8 mouse cellular contexts compared by ENCODE assay signal in the genomic region with DNA sequence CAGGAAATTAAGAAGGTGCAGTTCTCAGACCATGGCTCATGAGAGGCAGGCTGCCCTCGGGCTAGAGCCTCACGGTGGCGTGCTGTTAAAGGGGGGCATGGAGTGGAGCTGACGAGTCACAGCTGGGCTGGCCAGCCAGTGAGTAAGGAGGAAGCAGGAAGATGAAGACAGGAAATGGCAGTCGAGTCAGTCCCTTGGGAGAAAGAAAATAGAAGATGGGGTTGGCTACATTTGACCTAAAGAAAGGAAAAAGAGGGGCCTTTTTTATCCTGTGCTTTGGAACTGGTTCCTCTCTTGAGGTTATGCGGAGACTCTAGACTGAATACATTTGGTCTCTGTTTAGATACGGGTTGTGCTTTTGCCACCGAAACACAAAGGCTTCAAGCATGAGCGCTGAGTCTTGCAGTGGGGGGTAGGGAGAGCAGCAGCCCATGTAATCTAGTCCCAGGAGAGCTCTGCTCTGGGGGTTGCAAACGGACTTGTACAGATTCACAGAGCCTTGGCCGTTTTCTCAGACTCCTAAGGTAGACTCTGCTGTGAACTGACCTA. TPM values are rescaled to one million over a fixed set of nuclear protein-coding genes. Genes with fewer than 3 reads are reported as not detected.
DNase-seq lines count a peak whose midpoint lies in the region; ATAC-seq and TF ChIP-seq lines count a peak whose summit lies in the region.

No protein-coding gene starts in this region.

- peak; percentile 9; the same call in 1 of the 2 replicates for ATAC-seq in neural tube, embryonic 14.5 days (ENCODE audit: low read depth)
- ATAC-seq in neural tube, embryonic 15.5 days (ENCODE audit: low FRiP score) = no peak
- 0 out of 2 replicates have a peak, but pooled peaks have one; percentile 36 for ATAC-seq in heart, postnatal 0 days (ENCODE audit: insufficient read depth, low read depth)
- ATAC-seq in liver, postnatal 0 days = peak; percentile 72

- H3K36me3 ChIP-seq in neural tube, embryonic 14.5 days (ENCODE audit: control insufficient read depth, insufficient read depth, low read length) = no peaks in the 10 kb centered on the region
- no peaks in the 10 kb centered on the region for H3K36me3 ChIP-seq in neural tube, embryonic 15.5 days
- H3K36me3 ChIP-seq in heart, postnatal 0 days (replicated peaks; ENCODE audit: control insufficient read depth, insufficient read depth, low read length) = no peaks in the 10 kb centered on the region
- H3K36me3 ChIP-seq in liver, postnatal 0 days (replicated peaks; ENCODE audit: insufficient read depth, low read length) = no peaks in the 10 kb centered on the region

- H3K4me2 ChIP-seq in neural tube, embryonic 14.5 days (ENCODE audit: low read depth, low read length) = no peak overlapping the region
- no peak overlapping the region for H3K4me2 ChIP-seq in neural tube, embryonic 15.5 days
- peak overlapping the region; percentile 12; the same call in 1 of the 2 replicates for H3K4me2 ChIP-seq in heart, postnatal 0 days (ENCODE audit: low read depth, low read length)
- H3K4me2 ChIP-seq in liver, postnatal 0 days (ENCODE audit: low read depth, low read length) = peak overlapping the region; percentile 32; the same call in 1 of the 2 replicates

- H3K27ac ChIP-seq in neural tube, embryonic 14.5 days (ENCODE audit: low read depth, low read length) = no peak overlapping the region
- H3K27ac ChIP-seq in neural tube, embryonic 15.5 days (replicated peaks) = no peak overlapping the region
- H3K27ac ChIP-seq in heart, postnatal 0 days (ENCODE audit: low read depth) = peak overlapping the region; percentile 51
- H3K27ac ChIP-seq in liver, postnatal 0 days (ENCODE audit: low read depth) = peak overlapping the region; percentile 68

- 32% methylated on average over 11 of the region's 11 CpGs for WGBS in neural tube, embryonic 14.5 days
- WGBS in neural tube, embryonic 15.5 days = 50% methylated on average over 11 of the region's 11 CpGs
- WGBS in heart, postnatal 0 days = 54% methylated on average over 11 of the region's 11 CpGs
- WGBS in liver, postnatal 0 days (ENCODE audit: insufficient replicate concordance) = 41% methylated on average over 11 of the region's 11 CpGs

- no peaks in the 10 kb centered on the region for H3K4me1 ChIP-seq in neural tube, embryonic 14.5 days (ENCODE audit: control insufficient read depth, insufficient read depth, low read length)
- H3K4me1 ChIP-seq in neural tube, embryonic 15.5 days = 0 out of 2 replicates have a peak, but pooled peaks cover 3% of the 10 kb centered on the region
- no peaks in the 10 kb centered on the region for H3K4me1 ChIP-seq in heart, postnatal 0 days (ENCODE audit: control insufficient read depth, insufficient read depth)
- H3K4me1 ChIP-seq in liver, postnatal 0 days (ENCODE audit: insufficient read depth) = no peaks in the 10 kb centered on the region; the same call in 1 of the 2 replicates

- peak; percentile 6 for DNase-seq in heart, postnatal 0 days (ENCODE audit: low spot score)
- DNase-seq in liver, postnatal 0 days = peak; percentile 29
- peak; percentile 11 to 33 for DNase-seq in spleen, postnatal 14 days (ENCODE audit: low spot score in 2 of 2)
- no peak for DNase-seq in frontal cortex, postnatal 36 days (ENCODE audit: low spot score in 2 of 2)
- DNase-seq in layer of hippocampus, adult 18-20 months (ENCODE audit: low spot score in 2 of 2) = no peak
- DNase-seq in right cerebral cortex, postnatal 4 days = no peak

- H3K9me3 ChIP-seq in neural tube, embryonic 14.5 days (ENCODE audit: control insufficient read depth, low read length) = no peaks in the 10 kb centered on the region
- H3K9me3 ChIP-seq in neural tube, embryonic 15.5 days (replicated peaks) = no peaks in the 10 kb centered on the region
- no peaks in the 10 kb centered on the region for H3K9me3 ChIP-seq in heart, postnatal 0 days (replicated peaks; ENCODE audit: control insufficient read depth, low read length)
- H3K9me3 ChIP-seq in liver, postnatal 0 days (ENCODE audit: low read length) = no peaks in the 10 kb centered on the region

- H3K9ac ChIP-seq in neural tube, embryonic 14.5 days (replicated peaks; ENCODE audit: low read depth, low read length) = no peak overlapping the region
- no peak overlapping the region for H3K9ac ChIP-seq in neural tube, embryonic 15.5 days (replicated peaks)
- no peak overlapping the region for H3K9ac ChIP-seq in heart, postnatal 0 days (replicated peaks; ENCODE audit: low read depth, low read length)
- H3K9ac ChIP-seq in liver, postnatal 0 days (replicated peaks) = no peak overlapping the region

- TF ChIP-seq CTCF in heart, postnatal 0 days (IDR thresholded peaks at IDR 0.05; ENCODE audit: low read depth) = no peak
- no peak for TF ChIP-seq CTCF in liver, postnatal 0 days (IDR thresholded peaks at IDR 0.05; ENCODE audit: low read depth)

- no peaks in the 10 kb centered on the region for H3K27me3 ChIP-seq in neural tube, embryonic 14.5 days (ENCODE audit: control insufficient read depth, insufficient read depth, low read length)
- no peaks in the 10 kb centered on the region for H3K27me3 ChIP-seq in neural tube, embryonic 15.5 days (replicated peaks)
- H3K27me3 ChIP-seq in heart, postnatal 0 days (ENCODE audit: control insufficient read depth, insufficient read depth, low read length) = no peaks in the 10 kb centered on the region
- no peaks in the 10 kb centered on the region for H3K27me3 ChIP-seq in liver, postnatal 0 days (ENCODE audit: insufficient read depth, low read length)

- TF ChIP-seq EP300 in heart, postnatal 0 days (IDR thresholded peaks at IDR 0.05; ENCODE audit: low read depth) = no peak
- no peak for TF ChIP-seq EP300 in liver, postnatal 0 days (IDR thresholded peaks at IDR 0.05; ENCODE audit: low read depth)

- no peak overlapping the region for H3K4me3 ChIP-seq in neural tube, embryonic 14.5 days (ENCODE audit: low read depth, low read length)
- no peak overlapping the region for H3K4me3 ChIP-seq in neural tube, embryonic 15.5 days (replicated peaks)
- no peak overlapping the region for H3K4me3 ChIP-seq in heart, postnatal 0 days (ENCODE audit: low read depth, low read length)
- H3K4me3 ChIP-seq in liver, postnatal 0 days (ENCODE audit: low read depth, low read length) = no peak overlapping the region

RNA-seq across cellular contexts. Expression of gene Sh3kbp1, which starts 23.1 kb away (rescaled TPM):
- 48.6 and 57.6 TPM in 2 replicates for polyA plus RNA-seq in neural tube, embryonic 14.5 days (2014; fragmentation: Nextera tagmentation; extraction: Ambion mirVana)
- polyA plus RNA-seq in neural tube, embryonic 15.5 days (2015; fragmentation: Nextera tagmentation; extraction: Ambion mirVana) = 46.2 and 54.8 TPM in 2 replicates
- total RNA-seq in heart, postnatal 0 days (2014; rRNA removed; ENCODE audit: low replicate concordance) = 203 and 255 TPM in 2 replicates
- polyA plus RNA-seq in heart, postnatal 0 days (2015; fragmentation: Nextera tagmentation; extraction: Ambion mirVana) = 231 and 279 TPM in 2 replicates
- polyA plus RNA-seq in liver, postnatal 0 days (2015; fragmentation: Nextera tagmentation; extraction: Ambion mirVana) = 9.0 and 9.7 TPM in 2 replicates
- total RNA-seq in layer of hippocampus, adult 18-20 months (2021) = 10 to 100 TPM; 35.9 to 37.9 TPM

Comparison
In these comparisons a context has a peak if more than half of its experiments do, and no peak if none do; other contexts are left out.
1. H3K27ac ChIP-seq: peak in heart, postnatal 0 days (single experiment) and liver, postnatal 0 days (single experiment); none in neural tube, embryonic 14.5 days (single experiment) and neural tube, embryonic 15.5 days (single experiment).
2. H3K4me2 ChIP-seq: peak in heart, postnatal 0 days (single experiment) and liver, postnatal 0 days (single experiment); none in neural tube, embryonic 14.5 days (single experiment) and neural tube, embryonic 15.5 days (single experiment).
3. DNase-seq: peak in heart, postnatal 0 days (single experiment), liver, postnatal 0 days (single experiment) and spleen, postnatal 14 days (2 of 2); none in frontal cortex, postnatal 36 days (0 of 2), layer of hippocampus, adult 18-20 months (0 of 2) and right cerebral cortex, postnatal 4 days (single experiment).